Mouse (Mus musculus): ENCODE measurements at regions not wholly inside any gene's neighbourhood (a gene's known extent, or its start where the extent isn't known, plus 50 kb on each side); places are given as distances from the start of the nearest gene placed in this dataset.

GRCm38 (mm10) chr6:127341604-127342003 lies 105.0 kb upstream of the Parp11 start:
- no peak for DNase-seq (ENCODE audit: low spot score in 2 of 2)

DNA sequence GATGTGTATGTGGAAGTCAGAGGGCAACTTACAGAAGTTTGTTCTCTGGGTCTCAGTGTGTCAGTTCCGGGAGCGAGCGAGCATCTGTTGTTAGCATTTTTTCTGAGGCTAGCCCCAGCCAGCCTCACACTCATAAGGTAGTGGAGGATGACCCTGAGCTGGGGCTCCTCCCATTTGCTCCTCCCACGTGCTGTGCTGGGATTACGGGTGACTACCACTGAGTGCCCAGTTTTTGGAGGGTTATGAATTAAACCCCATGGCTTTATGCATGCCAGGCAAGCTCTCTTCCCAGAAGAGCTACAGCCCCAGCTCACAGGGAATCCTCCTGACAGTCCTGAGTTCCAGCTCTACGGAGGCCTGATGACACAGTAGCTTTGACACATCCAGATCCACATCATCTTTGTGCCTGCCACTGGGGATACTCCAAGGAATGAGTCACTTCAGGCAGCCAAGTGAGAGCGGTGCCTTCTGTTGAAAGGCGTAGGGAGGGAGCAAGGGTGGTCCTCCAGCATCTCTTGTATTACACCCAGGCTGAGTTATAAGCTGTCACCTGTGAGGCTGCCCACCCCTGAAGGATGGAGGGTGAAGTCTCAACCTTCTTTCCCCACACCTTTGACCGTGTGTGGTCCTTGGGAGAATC lies 97.8 kb upstream of the Parp11 start:
- DNase-seq (ENCODE audit: low spot score in 2 of 2) = no peak

- DNase-seq (ENCODE audit: low spot score in 2 of 2) = no peak
Observed at GRCm38 (mm10) chr6:127349479-127350110, 97.0 kb upstream of the Parp11 start.

DNA sequence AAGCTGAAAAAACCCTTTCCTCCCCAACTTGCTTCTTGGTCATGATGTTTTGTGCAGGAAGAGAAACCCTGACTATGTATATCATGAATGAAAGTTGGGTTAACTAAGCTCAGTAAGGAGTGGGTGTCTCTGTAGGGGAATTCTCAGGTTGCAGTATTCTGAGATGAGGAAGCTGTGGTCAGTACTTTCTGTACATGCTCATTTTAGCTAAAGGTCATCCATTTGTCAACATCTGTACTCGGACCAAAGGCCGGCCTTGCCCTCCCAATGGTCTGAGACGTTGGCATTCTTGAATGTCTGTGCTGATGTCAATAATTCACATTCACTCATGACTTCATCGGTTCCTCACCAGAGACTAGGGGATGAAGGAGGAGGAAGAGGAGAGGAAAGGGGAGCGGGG lies 94.9 kb upstream of the Parp11 start:
- no peak for DNase-seq (ENCODE audit: low spot score in 2 of 2)

- DNase-seq (ENCODE audit: low spot score in 2 of 2) = no peak
Observed at GRCm38 (mm10) chr6:127355112-127355511, 91.5 kb upstream of the Parp11 start.

DNA sequence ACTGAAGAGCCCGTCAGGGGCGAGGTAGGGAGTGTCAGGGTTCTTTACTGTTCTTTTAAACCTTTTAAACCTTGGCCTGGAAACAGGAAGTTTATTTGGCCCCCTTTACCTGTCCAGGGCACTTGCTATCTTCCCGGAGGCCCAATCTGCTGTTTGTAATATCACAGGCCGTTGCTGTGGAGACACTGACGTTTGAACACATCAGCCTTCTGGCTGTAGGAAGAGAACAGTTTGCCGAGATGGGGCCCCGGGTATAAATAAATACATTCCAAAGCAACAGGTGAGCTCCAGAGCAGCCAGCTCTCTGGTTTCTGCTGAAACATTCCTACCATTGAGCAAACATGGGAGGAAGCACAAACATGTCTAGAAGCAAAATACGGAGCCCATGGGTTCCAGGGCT lies 90.2 kb upstream of the Parp11 start:
- no peak for DNase-seq (ENCODE audit: low spot score in 2 of 2)

GRCm38 (mm10) chr6:127358805-127359204 lies 87.8 kb upstream of the Parp11 start:
- DNase-seq (ENCODE audit: low spot score in 2 of 2) = no peak

GRCm38 (mm10) chr6:127359391-127359874 lies 87.2 kb upstream of the Parp11 start:
- DNase-seq (ENCODE audit: low spot score in 2 of 2) = peak in 1 of 2 experiments; percentile 45

- DNase-seq (ENCODE audit: low spot score in 2 of 2) = no peak
Observed at GRCm38 (mm10) chr6:127362166-127362565, 84.5 kb upstream of the Parp11 start.

DNA sequence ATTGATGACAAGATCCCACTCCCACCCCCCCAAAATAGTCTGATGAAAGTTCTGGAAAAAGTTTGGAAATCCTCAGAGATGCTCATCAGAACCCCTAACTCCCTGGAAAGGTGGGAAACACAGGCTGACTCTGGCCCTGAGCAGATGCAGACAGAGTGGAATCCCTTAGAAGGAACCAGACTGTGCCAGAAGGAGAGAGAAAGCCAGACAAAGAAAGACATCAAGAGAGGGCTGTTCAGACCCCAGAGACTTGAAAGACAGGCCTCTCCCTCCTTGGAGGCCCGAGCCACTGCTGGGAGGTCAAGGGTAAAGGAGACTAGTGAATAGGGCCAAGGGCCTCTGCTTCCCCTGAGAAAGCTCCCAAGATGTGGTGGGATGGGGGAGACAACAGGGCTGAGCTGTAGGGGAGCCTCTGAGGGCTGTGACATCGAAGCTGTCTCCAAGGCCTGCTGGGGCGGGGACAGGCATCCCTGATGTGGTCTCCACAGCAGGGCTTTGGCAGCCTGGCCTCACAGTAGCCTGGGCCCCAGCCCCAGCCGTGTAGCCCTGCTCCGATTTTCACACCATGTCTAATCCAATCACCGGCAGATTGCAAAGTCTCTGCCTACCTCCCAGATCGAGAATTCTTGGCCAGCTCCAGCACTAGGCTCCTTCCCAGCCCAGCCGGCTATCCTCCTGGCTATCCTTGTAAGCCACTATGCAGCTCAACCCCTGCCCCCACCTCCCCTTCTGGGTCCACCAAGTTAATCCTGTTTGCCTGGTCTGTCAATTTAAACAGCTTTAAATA lies 83.5 kb upstream of the Parp11 start:
- no peak for DNase-seq (ENCODE audit: low spot score in 2 of 2)

DNA sequence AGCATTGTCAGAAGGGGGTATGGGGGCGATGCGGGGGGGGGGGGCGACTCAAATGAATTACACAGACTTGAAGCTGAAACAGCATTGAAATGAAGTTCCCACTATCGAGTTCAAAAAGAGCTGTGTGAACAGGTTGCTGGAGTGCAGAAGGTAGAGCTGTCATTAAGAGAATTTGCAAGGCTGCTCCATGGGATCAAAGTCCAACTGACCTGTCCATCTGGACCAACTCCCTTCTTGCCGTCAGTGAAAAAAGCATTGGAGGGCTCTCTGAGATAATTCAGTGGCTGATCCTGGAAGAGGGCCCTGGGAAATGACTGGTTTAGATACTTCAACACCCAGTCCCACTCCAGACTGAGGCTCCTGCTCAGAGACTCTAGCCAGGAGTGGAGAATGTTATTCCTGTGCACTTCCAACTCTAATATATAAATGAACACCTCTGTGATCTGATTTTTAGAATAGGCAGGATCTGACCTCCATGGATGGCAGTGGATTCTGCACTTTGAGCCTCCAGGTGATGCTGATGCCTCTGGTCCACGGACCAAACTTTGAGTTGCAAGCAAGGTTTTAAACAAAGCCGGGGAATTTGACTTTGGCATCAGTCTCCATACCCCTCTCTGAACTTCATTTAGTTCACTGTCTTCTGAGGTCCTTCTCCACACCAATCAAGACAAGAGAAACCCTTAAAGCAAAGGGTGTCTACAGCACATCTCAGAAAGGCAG lies 82.6 kb upstream of the Parp11 start:
- DNase-seq (ENCODE audit: low spot score in 2 of 2) = no peak

GRCm38 (mm10) chr6:127364591-127365187 lies 82.0 kb upstream of the Parp11 start:
- DNase-seq (ENCODE audit: low spot score in 2 of 2) = no peak

DNA sequence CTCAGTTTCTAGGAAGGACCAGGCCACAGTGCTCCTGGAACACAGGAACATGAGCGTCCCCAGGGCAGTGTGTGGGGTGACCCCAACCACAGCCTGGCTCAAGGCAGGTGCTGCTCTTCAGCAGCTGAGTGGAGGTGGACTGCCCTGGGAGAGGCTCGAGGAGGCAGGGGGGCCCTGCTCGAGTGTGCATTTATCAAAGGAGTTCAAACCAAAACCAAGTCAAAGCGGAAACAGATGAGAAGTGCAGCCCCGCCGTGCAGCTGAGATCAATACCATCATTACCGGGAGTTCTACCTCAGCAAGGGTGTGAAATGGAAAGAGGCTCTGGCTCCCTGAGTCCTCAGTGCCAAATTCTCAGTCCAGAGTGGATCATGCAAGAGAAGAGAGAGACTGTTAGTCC lies 81.4 kb upstream of the Parp11 start:
- no peak for DNase-seq (ENCODE audit: low spot score in 2 of 2)

- no peak for DNase-seq (ENCODE audit: low spot score in 2 of 2)
Observed at GRCm38 (mm10) chr6:127365651-127366050, 81.0 kb upstream of the Parp11 start.

DNA sequence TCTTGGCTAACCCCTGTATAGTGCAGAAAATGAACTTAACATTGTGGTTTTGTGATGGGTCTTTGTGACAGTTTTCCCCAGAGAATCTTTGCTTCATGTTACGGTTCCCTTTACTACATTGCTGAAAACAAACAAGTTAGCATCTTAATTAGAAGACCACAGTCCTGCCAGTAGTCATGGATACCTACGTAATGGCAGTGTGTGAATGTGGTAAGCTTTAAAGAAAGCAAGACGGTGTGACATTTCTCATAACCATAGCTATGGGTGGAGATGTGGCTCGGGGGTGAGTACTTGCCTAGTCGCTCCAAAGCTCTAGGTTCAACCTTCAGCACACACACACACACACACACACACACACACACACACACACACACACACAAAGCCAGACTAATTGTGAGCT lies 73.6 kb upstream of the Parp11 start:
- no peak for DNase-seq (ENCODE audit: low spot score in 2 of 2)

DNA sequence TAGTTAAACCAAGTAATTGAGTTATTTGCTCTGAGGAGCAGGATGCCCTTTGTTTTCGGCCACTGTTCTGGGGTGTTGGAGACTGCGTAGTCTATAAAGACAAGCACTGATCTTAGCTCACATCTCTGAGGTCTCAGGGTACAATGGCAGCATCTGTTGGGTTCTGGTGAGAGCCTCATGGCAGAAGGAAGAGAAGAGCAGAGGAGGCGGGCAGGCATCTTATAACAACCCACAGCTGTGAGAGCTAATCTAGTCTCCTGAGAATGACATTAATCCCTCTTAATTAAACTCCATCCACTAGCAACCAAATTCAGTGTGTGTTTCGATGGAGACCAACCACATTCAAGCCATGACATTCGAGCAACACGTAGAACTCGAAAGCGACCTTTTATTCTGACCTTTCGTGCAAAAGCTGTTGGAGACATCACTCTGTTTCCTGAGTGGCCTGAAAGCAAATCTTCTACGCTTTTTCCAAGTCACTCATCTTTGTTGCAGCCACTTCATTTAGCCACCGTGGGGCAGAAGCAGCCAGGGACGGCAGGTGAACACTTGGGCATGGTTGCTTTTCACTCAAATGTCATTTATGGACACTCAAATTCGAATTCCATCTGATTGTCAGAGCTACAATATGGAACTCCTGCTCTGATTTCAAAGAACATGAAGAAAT lies 72.7 kb upstream of the Parp11 start:
- no peak for DNase-seq (ENCODE audit: low spot score in 2 of 2)

DNA sequence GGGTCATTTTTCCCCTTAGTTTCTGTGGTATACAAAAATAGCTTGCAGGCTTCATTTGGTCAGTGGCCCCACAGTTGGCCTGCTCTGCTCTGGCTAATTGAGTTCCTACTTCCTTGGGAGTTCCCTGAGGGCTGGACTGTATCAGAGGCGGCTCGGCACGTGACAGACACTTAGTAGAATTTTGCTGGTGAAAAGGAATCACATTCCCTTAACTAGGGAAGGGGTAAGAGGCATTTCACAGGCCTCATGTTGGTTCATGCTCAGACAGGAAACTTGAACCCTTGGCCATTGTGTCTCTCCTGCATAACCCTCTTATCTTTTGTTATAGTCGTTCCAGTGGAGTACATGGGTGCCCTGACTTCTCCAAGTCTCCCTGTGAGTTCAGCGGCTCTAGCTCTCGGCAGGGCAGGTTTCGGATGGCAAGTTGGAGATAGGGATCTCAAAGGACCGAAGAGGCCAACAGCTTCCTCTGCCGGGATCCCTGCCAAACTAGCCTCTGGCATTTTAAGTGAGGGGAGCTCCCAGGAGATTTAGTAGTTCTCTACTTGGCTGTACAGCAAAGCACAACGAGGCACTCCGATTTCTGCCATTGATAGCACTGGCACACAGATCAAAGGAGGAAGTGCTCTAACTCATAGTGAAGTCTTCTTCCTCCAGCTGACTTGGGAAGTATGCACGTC lies 72.0 kb upstream of the Parp11 start:
- no peak for DNase-seq (ENCODE audit: low spot score in 2 of 2)

DNA sequence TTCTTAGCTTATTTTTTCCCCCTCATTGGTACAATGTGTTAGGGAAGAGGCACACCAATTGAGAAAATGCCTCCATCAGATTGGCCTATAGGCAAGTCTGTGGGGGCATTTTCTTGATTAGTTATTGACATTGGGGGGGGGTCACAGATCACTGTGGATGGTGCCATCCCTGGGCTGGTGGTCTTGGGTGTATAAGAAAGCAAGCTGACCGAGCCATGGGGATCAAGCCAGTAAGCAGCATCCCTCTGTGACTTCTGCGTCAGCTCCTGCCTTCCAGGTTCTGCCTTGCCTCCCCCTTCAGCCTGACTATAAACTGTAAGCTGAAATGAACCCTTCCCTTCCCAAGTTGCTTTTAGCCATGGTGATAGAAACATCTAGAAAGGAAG lies 71.5 kb upstream of the Parp11 start:
- no peak for DNase-seq (ENCODE audit: low spot score in 2 of 2)

DNA sequence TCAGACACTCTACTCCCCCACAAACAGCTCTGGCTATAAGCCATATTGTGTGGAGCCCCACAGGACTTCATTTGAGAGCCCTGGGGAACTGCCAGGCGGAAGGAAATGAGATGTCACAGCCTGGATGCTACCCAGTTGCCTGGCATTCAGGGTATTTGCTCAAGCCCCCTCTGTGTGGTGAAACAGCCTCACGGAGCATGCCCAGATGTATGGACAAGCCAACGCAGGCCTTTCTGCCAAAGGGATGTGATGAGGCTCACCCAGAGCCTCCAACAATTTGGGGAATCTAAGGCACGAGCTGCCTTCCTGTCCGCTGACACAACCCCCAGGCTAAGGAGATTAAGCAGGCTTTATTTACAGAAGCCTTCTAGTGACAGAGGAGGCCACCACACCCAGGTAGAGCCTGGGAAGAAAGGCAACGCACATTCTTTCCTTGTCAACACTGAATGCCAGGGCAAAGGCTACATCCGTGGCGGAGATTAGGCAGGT lies 70.9 kb upstream of the Parp11 start:
- DNase-seq (ENCODE audit: low spot score in 2 of 2) = no peak

DNA sequence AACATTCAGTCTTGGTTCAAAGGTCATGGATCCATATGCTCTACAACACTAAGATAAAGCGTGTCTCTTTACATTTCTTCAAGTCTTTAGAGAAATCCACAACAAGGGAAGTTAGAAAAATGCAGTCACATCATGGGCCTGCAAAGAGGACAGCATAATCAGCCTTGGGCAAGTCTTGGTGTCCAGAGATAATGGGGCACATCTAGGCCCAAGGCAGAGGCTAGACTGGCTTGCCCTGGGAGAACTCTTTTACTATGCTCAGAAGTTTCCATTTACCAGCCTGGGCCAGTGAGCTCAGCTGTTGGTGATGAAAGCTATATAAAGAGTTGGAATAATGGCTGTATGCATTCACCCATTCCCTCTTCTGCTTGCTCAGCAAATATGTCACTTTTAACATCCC lies 67.9 kb upstream of the Parp11 start:
- no peak for DNase-seq (ENCODE audit: low spot score in 2 of 2)
